Mouse (Mus musculus): Measurements from ENCODE around the gene Col9a2. TPM values are rescaled to one million over a fixed set of nuclear protein-coding genes. Genes with fewer than 3 reads are reported as not detected.

The Col9a2 gene
- total RNA-seq, 2 experiments from 2014 or later = 0.33 to 0.42 TPM

DNA sequence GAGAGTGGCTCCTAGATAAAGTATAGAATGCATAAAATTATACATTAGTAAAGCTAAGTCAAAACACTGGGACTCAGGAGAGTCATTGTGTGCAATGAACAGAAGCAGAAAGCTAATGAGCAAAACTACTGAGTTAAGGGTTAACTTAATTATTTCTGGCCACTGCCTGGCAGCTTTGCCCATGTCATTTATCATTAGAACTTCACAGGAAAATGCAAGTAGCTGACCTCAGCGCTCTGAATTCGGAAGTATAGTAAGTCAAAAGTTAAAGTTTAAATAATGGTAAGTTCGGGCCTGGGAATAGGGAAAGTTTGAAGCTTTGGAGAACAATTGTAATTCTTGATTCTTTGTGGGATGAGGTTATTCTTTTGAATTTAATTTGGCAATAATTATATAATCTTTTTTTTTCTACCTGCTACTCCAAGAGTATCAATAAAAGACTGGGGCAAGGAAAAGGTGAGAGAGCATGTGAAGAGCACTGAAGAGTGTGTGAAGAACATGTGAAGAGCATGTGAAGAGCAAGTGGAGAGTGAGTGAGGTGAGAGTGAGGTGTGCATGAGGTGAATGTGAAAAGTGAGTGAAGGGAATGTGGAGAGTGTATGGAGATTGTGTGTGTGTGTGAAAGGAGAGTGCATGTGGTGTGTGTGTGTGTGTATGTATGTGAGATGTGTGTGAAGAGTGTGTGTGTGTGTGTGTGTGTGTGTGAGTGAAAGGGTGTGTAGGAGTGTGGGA lies 38.9 kb downstream of the Col9a2 start:
- DNase-seq (ENCODE audit: low spot score in 2 of 2) = no peak

GRCm38 (mm10) chr4:121080395-121080794 lies 41.2 kb downstream of the Col9a2 start:
- DNase-seq (ENCODE audit: low spot score in 2 of 2) = no peak

DNA sequence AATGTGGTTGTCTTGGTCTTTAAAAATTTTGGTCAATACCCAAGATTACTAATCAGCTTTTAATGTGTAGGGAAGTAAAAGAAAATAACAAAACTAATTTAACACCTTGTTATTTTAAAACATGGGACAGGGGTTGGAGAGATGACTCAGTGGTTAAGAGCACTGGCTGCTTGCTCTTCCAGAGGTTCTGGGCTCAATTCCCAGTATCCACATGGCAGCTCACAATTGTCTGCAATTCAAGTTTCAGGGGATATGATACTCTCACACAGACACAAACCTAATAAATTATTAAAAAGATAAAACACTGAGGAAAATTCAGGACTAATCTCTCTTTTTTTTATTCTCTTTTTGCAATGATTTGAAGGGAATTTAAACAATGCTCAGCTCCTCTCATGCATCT lies 45.3 kb downstream of the Col9a2 start:
- DNase-seq (ENCODE audit: low spot score in 2 of 2) = no peak

DNA sequence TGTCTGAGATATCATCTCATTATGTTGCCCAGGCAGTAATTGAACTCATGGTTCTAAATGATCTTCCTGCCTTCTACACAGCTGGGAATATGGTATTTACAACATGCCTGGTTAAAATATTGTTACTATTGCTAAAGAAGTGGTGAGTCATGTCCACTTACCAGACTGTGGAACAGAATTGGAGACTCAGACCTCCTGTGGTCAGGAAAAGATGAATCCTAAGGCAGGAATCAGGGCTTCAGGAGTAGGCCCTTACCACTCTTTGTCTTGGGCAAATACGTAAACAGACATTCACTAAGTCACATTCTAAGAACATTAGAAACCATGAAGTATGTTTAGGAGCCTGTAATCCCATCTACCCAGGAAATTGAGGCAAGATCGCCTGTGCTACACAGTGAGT lies 49.5 kb downstream of the Col9a2 start:
- DNase-seq (ENCODE audit: low spot score in 2 of 2) = no peak

GRCm38 (mm10) chr4:121090211-121090610 lies 51.0 kb downstream of the Col9a2 start:
- DNase-seq (ENCODE audit: low spot score in 2 of 2) = no peak

- DNase-seq (ENCODE audit: low spot score in 2 of 2) = peak; percentile 77
These were observed 58.6 kb downstream of the Col9a2 start, which contains the start of gene Zmpste24 for GRCm38 (mm10) chr4:121097650-121098378. Zmpste24 (minus strand) TSS chr4:121098241.

GRCm38 (mm10) chr4:121103304-121103703 lies 64.1 kb downstream of the Col9a2 start:
- DNase-seq (ENCODE audit: low spot score in 2 of 2) = no peak

Other genes starting within 250 kb of the Col9a2 start
- 10 to 100 TPM; 53.9 to 57.2 TPM for gene Nfyc, start 207.8 kb upstream of the Col9a2 start, total RNA-seq (2021)
- gene Rims3, start 184.6 kb upstream of the Col9a2 start, total RNA-seq (2021) = 1 to 10 TPM; 9.2 to 10.0 TPM
- 1 to 10 TPM; 8.2 to 8.8 TPM for gene Exo5, start 114.4 kb upstream of the Col9a2 start, total RNA-seq (2021)
- gene Zfp69, start 87.7 kb upstream of the Col9a2 start, total RNA-seq (2021) = 1 to 10 TPM; 1.4 to 1.7 TPM
- 10 to 100 TPM; 28.9 to 34.6 TPM for gene Smap2, start 22.1 kb upstream of the Col9a2 start, total RNA-seq (2021)
- 10 to 100 TPM; 39.3 to 51.6 TPM for gene Zmpste24, start 58.9 kb downstream of the Col9a2 start, total RNA-seq (2021)
- gene Tmco2, start 69.8 kb downstream of the Col9a2 start, total RNA-seq (2021) = not detected
- 10 to 100 TPM; 14.0 to 14.9 TPM for gene Rlf, start 175.7 kb downstream of the Col9a2 start, total RNA-seq (2021)